Mouse (Mus musculus) adipocyte (in vitro differentiated cells): ENCODE results near the gene Baz2b.
A peak's percentile ranks its signal among the peaks of the same experiment; 100 is the strongest.

Source experiments
- DNase-seq: peaks from one replicate; pipeline ENCODE4 v3.0.0-alpha.2; 2016; ENCODE audit warnings: low spot score

Gene Baz2b

GRCm38 (mm10) chr2:60003038-60003664 lies 206.5 kb downstream of the Baz2b start:
- no peak for DNase-seq

GRCm38 (mm10) chr2:60000268-60000667 lies 209.4 kb downstream of the Baz2b start:
- DNase-seq: no peak

GRCm38 (mm10) chr2:59997479-59998228 lies 212.0 kb downstream of the Baz2b start:
- no peak for DNase-seq

- DNase-seq: no peak
These were observed 212.7 kb downstream of the Baz2b start for GRCm38 (mm10) chr2:59996911-59997310.

GRCm38 (mm10) chr2:59993190-59993535 lies 216.5 kb downstream of the Baz2b start:
- DNase-seq: no peak

GRCm38 (mm10) chr2:59992488-59993189 lies 217.0 kb downstream of the Baz2b start:
- no peak for DNase-seq

GRCm38 (mm10) chr2:59991775-59992174 lies 217.9 kb downstream of the Baz2b start:
- DNase-seq: no peak

- no peak for DNase-seq
These were observed 222.1 kb downstream of the Baz2b start for GRCm38 (mm10) chr2:59987521-59987920.

- peak; percentile 51 for DNase-seq
These were observed 230.0 kb downstream of the Baz2b start for GRCm38 (mm10) chr2:59979488-59980220.

- DNase-seq: no peak
These were observed 233.0 kb downstream of the Baz2b start for GRCm38 (mm10) chr2:59976680-59977079.

GRCm38 (mm10) chr2:59975772-59976171 lies 233.9 kb downstream of the Baz2b start:
- no peak for DNase-seq

- DNase-seq: no peak
These were observed 235.7 kb downstream of the Baz2b start for GRCm38 (mm10) chr2:59973962-59974361.

- no peak for DNase-seq
These were observed 236.5 kb downstream of the Baz2b start for GRCm38 (mm10) chr2:59973104-59973641.

- DNase-seq: no peak
These were observed 239.1 kb downstream of the Baz2b start for GRCm38 (mm10) chr2:59970511-59970910.

- no peak for DNase-seq
These were observed 240.5 kb downstream of the Baz2b start for GRCm38 (mm10) chr2:59969099-59969498.

GRCm38 (mm10) chr2:59968593-59968992 lies 241.0 kb downstream of the Baz2b start:
- no peak for DNase-seq

- no peak for DNase-seq
These were observed 243.2 kb downstream of the Baz2b start for GRCm38 (mm10) chr2:59966454-59966853.

GRCm38 (mm10) chr2:59963011-59963410 lies 246.6 kb downstream of the Baz2b start:
- DNase-seq: no peak

GRCm38 (mm10) chr2:59962579-59962978 lies 247.1 kb downstream of the Baz2b start:
- no peak for DNase-seq

- no peak for DNase-seq
These were observed 249.2 kb downstream of the Baz2b start for GRCm38 (mm10) chr2:59960495-59960772.

- DNase-seq: no peak
These were observed 249.8 kb downstream of the Baz2b start for GRCm38 (mm10) chr2:59959668-59960494.

- DNase-seq: peak; percentile 25
These were observed 251.1 kb downstream of the Baz2b start for GRCm38 (mm10) chr2:59958543-59958942.
